Mouse (Mus musculus): ENCODE results near the gene Gm47791. TPM values are rescaled to one million over a fixed set of nuclear protein-coding genes. Genes with fewer than 3 reads are reported as not detected.
A peak's percentile ranks its signal among the peaks of the same experiment; 100 is the strongest.

Gene Gm47791
- total RNA-seq, 1 experiment: not detected

- DNase-seq (ENCODE audit: low read depth, low spot score): no peak
- in situ Hi-C loops (cut with MboI; ENCODE audit: low sequenced_read_pairs in 2 of 2, unreplicated experiment in 2 of 2): no loop called here
- H3K9me3 ChIP-seq (ENCODE audit: control insufficient read depth, insufficient read depth, low read depth, low read length): no peaks in the 10 kb centered on the region
- no peaks in the 10 kb centered on the region for H3K36me3 ChIP-seq (ENCODE audit: control insufficient read depth, insufficient read depth, low read length, poor library complexity, severe bottlenecking)
- no peaks in the 10 kb centered on the region for H3K4me1 ChIP-seq (ENCODE audit: control insufficient read depth in 2 of 2, insufficient read depth in 2 of 2, low read length in 2 of 2, poor library complexity in 1 of 2)
- TF ChIP-seq HCFC1 (IDR thresholded peaks at IDR 0.05; ENCODE audit: borderline replicate concordance, insufficient read depth, low read length): no peak
- TF ChIP-seq CHD2 (IDR thresholded peaks at IDR 0.05; ENCODE audit: low read depth, low read length): no peak
- TF ChIP-seq ZC3H11A (IDR thresholded peaks at IDR 0.05; ENCODE audit: borderline replicate concordance, low read depth, low read length): no peak
- TF ChIP-seq MAFK (IDR thresholded peaks at IDR 0.05; ENCODE audit: insufficient read depth, low read depth, low read length): no peak
- H3K4me3 ChIP-seq (ENCODE audit: insufficient read depth in 1 of 2, low read depth in 1 of 2, low read length in 2 of 2, poor library complexity in 1 of 2, severe bottlenecking in 1 of 2): no peak overlapping the region
- no peak overlapping the region for H3K9ac ChIP-seq (ENCODE audit: insufficient read depth, low read depth, low read length, poor library complexity, severe bottlenecking)
- H3K27ac ChIP-seq (ENCODE audit: insufficient read depth, low read depth, low read length, poor library complexity, severe bottlenecking): no peak overlapping the region
These were observed 22.1 kb upstream of the Gm47791 start for GRCm38 (mm10) chr1:82793110-82793509.

DNA sequence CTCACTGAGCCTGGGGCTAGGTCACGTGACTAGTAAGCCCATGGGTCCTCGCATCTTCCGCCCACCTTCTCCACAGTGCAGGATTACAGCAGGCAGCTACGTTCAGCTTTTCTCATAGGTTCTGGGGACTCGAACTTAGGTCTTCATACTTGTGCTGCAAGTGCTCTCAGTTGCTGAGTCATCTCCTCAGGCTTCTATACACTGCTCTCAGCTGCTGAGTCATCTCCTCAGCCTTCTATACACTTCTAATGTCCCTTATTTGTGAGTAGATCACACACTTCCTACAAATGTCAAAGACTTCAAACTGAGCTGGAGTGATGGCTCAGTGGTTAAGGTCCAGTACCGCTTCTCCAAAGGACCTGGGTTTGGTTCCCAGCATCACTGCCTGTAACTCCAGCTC lies 21.2 kb upstream of the Gm47791 start:
- no peaks in the 10 kb centered on the region for H3K36me3 ChIP-seq (ENCODE audit: control insufficient read depth, insufficient read depth, low read length, poor library complexity, severe bottlenecking)
- no peak overlapping the region for H3K9ac ChIP-seq (ENCODE audit: insufficient read depth, low read depth, low read length, poor library complexity, severe bottlenecking)
- DNase-seq (ENCODE audit: low read depth, low spot score): no peak
- H3K9me3 ChIP-seq (ENCODE audit: control insufficient read depth, insufficient read depth, low read depth, low read length): no peaks in the 10 kb centered on the region
- H3K4me3 ChIP-seq (ENCODE audit: insufficient read depth in 1 of 2, low read depth in 1 of 2, low read length in 2 of 2, poor library complexity in 1 of 2, severe bottlenecking in 1 of 2): no peak overlapping the region
- no peaks in the 10 kb centered on the region for H3K4me1 ChIP-seq (ENCODE audit: control insufficient read depth in 2 of 2, insufficient read depth in 2 of 2, low read length in 2 of 2, poor library complexity in 1 of 2)
- H3K27ac ChIP-seq (ENCODE audit: insufficient read depth, low read depth, low read length, poor library complexity, severe bottlenecking): no peak overlapping the region
- TF ChIP-seq MAFK (IDR thresholded peaks at IDR 0.05; ENCODE audit: insufficient read depth, low read depth, low read length) (peak; percentile 55; the same call in 1 of the 2 replicates), ZNF384 (IDR thresholded peaks at IDR 0.05; ENCODE audit: low read depth, low read length) (no peak)
- in situ Hi-C loops (cut with MboI; ENCODE audit: low sequenced_read_pairs in 2 of 2, unreplicated experiment in 2 of 2): no loop called here

DNA sequence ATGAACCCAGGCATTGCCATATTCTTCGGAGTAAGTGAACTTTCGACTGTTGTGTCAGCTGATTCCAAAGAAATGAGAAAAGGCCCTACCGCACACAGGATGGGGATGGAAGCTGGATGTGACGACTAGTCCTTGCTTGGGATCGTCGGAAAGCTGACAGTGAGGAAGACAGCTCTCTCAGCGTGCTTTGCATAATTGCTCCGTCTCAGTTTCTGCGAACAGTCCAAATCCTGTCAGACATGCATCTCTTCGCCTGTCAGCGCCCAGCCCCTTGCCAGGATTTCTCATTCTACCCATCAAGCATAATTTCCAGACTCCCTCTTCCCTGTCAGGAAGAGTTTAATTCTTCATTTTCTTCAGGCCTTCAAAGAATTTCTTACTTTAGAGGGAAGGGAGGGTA lies 20.1 kb upstream of the Gm47791 start:
- no peak for TF ChIP-seq HCFC1 (IDR thresholded peaks at IDR 0.05; ENCODE audit: borderline replicate concordance, insufficient read depth, low read length)
- no peak for TF ChIP-seq CHD2 (IDR thresholded peaks at IDR 0.05; ENCODE audit: low read depth, low read length)
- no peak for TF ChIP-seq MAFK (IDR thresholded peaks at IDR 0.05; ENCODE audit: insufficient read depth, low read depth, low read length)
- TF ChIP-seq ZNF384 (IDR thresholded peaks at IDR 0.05; ENCODE audit: low read depth, low read length): no peak
- TF ChIP-seq ZC3H11A (IDR thresholded peaks at IDR 0.05; ENCODE audit: borderline replicate concordance, low read depth, low read length): no peak
- no peak overlapping the region for H3K9ac ChIP-seq (ENCODE audit: insufficient read depth, low read depth, low read length, poor library complexity, severe bottlenecking)
- no peaks in the 10 kb centered on the region for H3K36me3 ChIP-seq (ENCODE audit: control insufficient read depth, insufficient read depth, low read length, poor library complexity, severe bottlenecking)
- H3K9me3 ChIP-seq (ENCODE audit: control insufficient read depth, insufficient read depth, low read depth, low read length): no peaks in the 10 kb centered on the region
- no peak overlapping the region; the same call in 1 of the 2 replicates for H3K27ac ChIP-seq (ENCODE audit: insufficient read depth, low read depth, low read length, poor library complexity, severe bottlenecking)
- in situ Hi-C loops (cut with MboI; ENCODE audit: low sequenced_read_pairs in 2 of 2, unreplicated experiment in 2 of 2): no loop called here
- no peak overlapping the region for H3K4me3 ChIP-seq (ENCODE audit: insufficient read depth in 1 of 2, low read depth in 1 of 2, low read length in 2 of 2, poor library complexity in 1 of 2, severe bottlenecking in 1 of 2)
- no peak for DNase-seq (ENCODE audit: low read depth, low spot score)
- H3K4me1 ChIP-seq (ENCODE audit: control insufficient read depth in 2 of 2, insufficient read depth in 2 of 2, low read length in 2 of 2, poor library complexity in 1 of 2): no peaks in the 10 kb centered on the region

DNA sequence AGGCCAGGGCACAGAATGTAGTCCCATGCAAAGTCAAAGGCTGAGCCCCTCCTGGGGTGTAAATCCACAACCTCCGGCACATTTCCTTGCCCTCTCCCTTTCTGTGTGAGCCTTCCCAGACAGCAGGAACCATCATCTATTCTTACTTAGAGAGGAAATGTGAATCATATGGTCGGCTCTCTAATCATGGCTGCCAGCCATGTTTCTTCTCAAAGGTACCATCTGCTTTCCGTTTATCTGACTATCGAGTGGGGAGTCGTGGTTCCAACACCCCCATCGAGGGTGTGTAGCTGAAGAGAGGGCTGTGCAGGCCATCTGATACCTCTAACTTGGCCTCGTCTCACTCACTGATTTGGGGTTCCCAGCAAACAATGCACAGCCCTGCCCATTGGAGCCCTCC lies 17.0 kb upstream of the Gm47791 start:
- TF ChIP-seq ZNF384 (IDR thresholded peaks at IDR 0.05; ENCODE audit: low read depth, low read length): no peak
- TF ChIP-seq MAFK (IDR thresholded peaks at IDR 0.05; ENCODE audit: insufficient read depth, low read depth, low read length): no peak
- TF ChIP-seq ZC3H11A (IDR thresholded peaks at IDR 0.05; ENCODE audit: borderline replicate concordance, low read depth, low read length): no peak
- no peak for TF ChIP-seq HCFC1 (IDR thresholded peaks at IDR 0.05; ENCODE audit: borderline replicate concordance, insufficient read depth, low read length)
- no peak for TF ChIP-seq CHD2 (IDR thresholded peaks at IDR 0.05; ENCODE audit: low read depth, low read length)
- Histone ChIP-seq H3K4me1 (ENCODE audit: control insufficient read depth in 2 of 2, insufficient read depth in 2 of 2, low read length in 2 of 2, poor library complexity in 1 of 2) (no peaks in the 10 kb centered on the region; a peak in 1 of 4 replicates), H3K9ac (ENCODE audit: insufficient read depth, low read depth, low read length, poor library complexity, severe bottlenecking) (no peak overlapping the region), H3K9me3 (ENCODE audit: control insufficient read depth, insufficient read depth, low read depth, low read length) (no peaks in the 10 kb centered on the region), H3K4me3 (ENCODE audit: insufficient read depth in 1 of 2, low read depth in 1 of 2, low read length in 2 of 2, poor library complexity in 1 of 2, severe bottlenecking in 1 of 2) (no peak overlapping the region), H3K27ac (ENCODE audit: insufficient read depth, low read depth, low read length, poor library complexity, severe bottlenecking) (no peak overlapping the region), H3K36me3 (ENCODE audit: control insufficient read depth, insufficient read depth, low read length, poor library complexity, severe bottlenecking) (no peaks in the 10 kb centered on the region)
- no peak for DNase-seq (ENCODE audit: low read depth, low spot score)
- in situ Hi-C loops (cut with MboI; ENCODE audit: low sequenced_read_pairs in 2 of 2, unreplicated experiment in 2 of 2): no loop called here

DNA sequence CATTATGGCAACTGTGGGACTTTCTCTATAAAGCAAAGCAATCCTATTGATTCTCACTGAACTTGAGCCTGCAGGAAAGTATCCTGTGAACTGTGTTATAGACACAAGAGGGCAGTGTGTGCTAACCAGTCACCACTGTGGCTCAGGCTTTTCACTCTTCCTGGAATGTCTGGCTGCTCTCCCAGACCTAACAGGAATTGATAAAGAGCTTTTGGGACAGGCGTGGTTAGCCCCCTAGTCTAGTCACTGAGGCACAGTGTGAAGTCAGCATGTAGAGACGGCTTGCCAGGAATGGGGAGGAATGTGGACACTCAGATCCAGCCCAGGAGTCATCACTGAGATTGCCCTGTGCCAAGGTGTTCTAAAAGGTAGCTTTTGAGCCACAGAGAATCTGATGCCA lies 16.4 kb upstream of the Gm47791 start:
- Histone ChIP-seq H3K36me3 (ENCODE audit: control insufficient read depth, insufficient read depth, low read length, poor library complexity, severe bottlenecking) (no peaks in the 10 kb centered on the region), H3K9ac (ENCODE audit: insufficient read depth, low read depth, low read length, poor library complexity, severe bottlenecking) (no peak overlapping the region), H3K4me1 (ENCODE audit: control insufficient read depth in 2 of 2, insufficient read depth in 2 of 2, low read length in 2 of 2, poor library complexity in 1 of 2) (no peaks in the 10 kb centered on the region; a peak in 1 of 4 replicates), H3K9me3 (ENCODE audit: control insufficient read depth, insufficient read depth, low read depth, low read length) (no peaks in the 10 kb centered on the region), H3K4me3 (ENCODE audit: insufficient read depth in 1 of 2, low read depth in 1 of 2, low read length in 2 of 2, poor library complexity in 1 of 2, severe bottlenecking in 1 of 2) (no peak overlapping the region), H3K27ac (ENCODE audit: insufficient read depth, low read depth, low read length, poor library complexity, severe bottlenecking) (no peak overlapping the region)
- in situ Hi-C loops (cut with MboI; ENCODE audit: low sequenced_read_pairs in 2 of 2, unreplicated experiment in 2 of 2): no loop called here
- TF ChIP-seq ZC3H11A (IDR thresholded peaks at IDR 0.05; ENCODE audit: borderline replicate concordance, low read depth, low read length): peak; percentile 63; the same call in 1 of the 2 replicates
- TF ChIP-seq MAFK (IDR thresholded peaks at IDR 0.05; ENCODE audit: insufficient read depth, low read depth, low read length): no peak
- peak; percentile 51 for DNase-seq (ENCODE audit: low read depth, low spot score)
